20 mouse cellular contexts compared by ENCODE assay signal in the genomic region with DNA sequence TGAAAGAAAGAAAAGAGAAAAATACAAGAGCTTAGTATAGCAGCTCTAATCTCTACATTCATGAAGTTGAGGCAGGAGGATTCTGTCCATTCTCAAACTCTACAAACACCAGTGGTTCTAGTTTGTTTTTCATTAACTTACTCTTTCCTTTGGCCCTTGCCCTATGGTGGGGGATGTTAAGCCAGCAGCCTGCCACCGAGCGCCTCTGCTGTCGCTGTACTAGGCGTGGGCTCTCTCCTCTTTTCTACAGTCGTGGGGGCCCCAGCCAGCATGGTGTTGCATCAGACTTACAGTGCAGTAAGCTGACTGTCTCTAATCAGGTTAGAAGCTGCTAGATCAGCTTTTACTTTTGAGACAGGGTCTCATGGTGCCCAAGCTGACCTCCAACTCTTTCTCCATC. TPM values are rescaled to one million over a fixed set of nuclear protein-coding genes. Genes with fewer than 3 reads are reported as not detected.
DNase-seq lines count a peak whose midpoint lies in the region; ATAC-seq and TF ChIP-seq lines count a peak whose summit lies in the region.
"Had no signal": no experiment of that assay in that cellular context is flagged by ENCODE, and none has a peak within 500 bp of the region (broad histone marks: within the 10 kb centered on the region; RNA-seq: fewer than 3 reads in every experiment).

No protein-coding gene starts in this region.

- H3K4me2 ChIP-seq in kidney, embryonic 15.5 days = no peak overlapping the region
- peak overlapping the region; percentile 69 for H3K4me2 ChIP-seq in liver, embryonic 11.5 days
- H3K4me2 ChIP-seq: forebrain, embryonic 12.5 days; limb, embryonic 15.5 days; midbrain, embryonic 12.5 days; neural tube, embryonic 15.5 days had no signal

- no peak for TF ChIP-seq EP300 in MEL (IDR thresholded peaks at IDR 0.05; ENCODE audit: low read depth in 1 of 2, low read length in 2 of 2)

- WGBS in kidney, embryonic 15.5 days = 81% methylated on average over 5 of the region's 5 CpGs
- WGBS in liver, embryonic 11.5 days = 53% methylated on average over 5 of the region's 5 CpGs

- DNase-seq in gastrocnemius, adult 2 months = no peak
- DNase-seq in gastrocnemius, adult 18-20 months (ENCODE audit: low spot score) = no peak
- no peak for DNase-seq in kidney, adult 18-20 months
- DNase-seq in MEL (ENCODE audit: low read depth, low spot score) = no peak
- no peak for DNase-seq in liver, embryonic 11.5 days (ENCODE audit: low spot score)
- DNase-seq: adrenal gland, postnatal 25 days; cerebellum, adult 2 months; heart, postnatal 10 days; layer of hippocampus, postnatal 36 days; right cerebral cortex, postnatal 4 days; thymus, postnatal 14 days had no signal

- peak overlapping the region; percentile 88 for H3K27ac ChIP-seq in gastrocnemius, adult 2 months
- H3K27ac ChIP-seq in kidney, embryonic 15.5 days = peak overlapping the region; percentile 46; the same call in 1 of the 2 replicates
- H3K27ac ChIP-seq in MEL (ENCODE audit: control insufficient read depth, low read depth, low read length) = peak overlapping the region; percentile 98
- peak overlapping the region; percentile 100 for H3K27ac ChIP-seq in liver, embryonic 11.5 days (ENCODE audit: low read depth, low read length)
- H3K27ac ChIP-seq: forebrain, embryonic 12.5 days; limb, embryonic 15.5 days; midbrain, embryonic 12.5 days; neural tube, embryonic 15.5 days had no signal

- no peak for TF ChIP-seq CTCF in gastrocnemius, adult 2 months (IDR thresholded peaks at IDR 0.05)
- TF ChIP-seq CTCF in MEL (IDR thresholded peaks at IDR 0.05 in 2 of 3, conservative IDR thresholded peaks at IDR 0.05 in 1 of 3; ENCODE audit: control insufficient read depth in 1 of 3, insufficient read depth in 1 of 3, low read depth in 2 of 3, low read length in 3 of 3, poor library complexity in 1 of 3, severe bottlenecking in 1 of 3) = no peak

- no peak for TF ChIP-seq POLR2A in MEL (IDR thresholded peaks at IDR 0.05; ENCODE audit: control insufficient read depth in 1 of 2, insufficient read depth in 1 of 2, low read depth in 1 of 2, low read length in 2 of 2, poor library complexity in 1 of 2)

- no peaks in the 10 kb centered on the region for H3K9me3 ChIP-seq in kidney, embryonic 15.5 days (replicated peaks)
- H3K9me3 ChIP-seq in MEL (replicated peaks; ENCODE audit: insufficient read depth, low read length) = no peaks in the 10 kb centered on the region
- H3K9me3 ChIP-seq in liver, embryonic 11.5 days (ENCODE audit: control insufficient read depth, low read length) = no peaks in the 10 kb centered on the region
- H3K9me3 ChIP-seq: forebrain, embryonic 12.5 days; limb, embryonic 15.5 days; midbrain, embryonic 12.5 days; neural tube, embryonic 15.5 days had no signal

- H3K9ac ChIP-seq in kidney, embryonic 15.5 days = no peak overlapping the region
- peak overlapping the region; percentile 37 for H3K9ac ChIP-seq in MEL (ENCODE audit: control insufficient read depth, low read depth, low read length, poor library complexity, severe bottlenecking)
- H3K9ac ChIP-seq in liver, embryonic 11.5 days (ENCODE audit: low read depth, low read length) = peak overlapping the region; percentile 41
- H3K9ac ChIP-seq: forebrain, embryonic 12.5 days; limb, embryonic 15.5 days; midbrain, embryonic 12.5 days; neural tube, embryonic 15.5 days had no signal

- intact Hi-C loops in gastrocnemius, adult 2 months (cut with DNase I) = no loop called here

- ATAC-seq in kidney, embryonic 15.5 days (replicated peaks; ENCODE audit: low FRiP score) = no peak
- ATAC-seq in liver, embryonic 11.5 days (replicated peaks; ENCODE audit: low FRiP score) = no peak
- ATAC-seq in megakaryocyte-erythroid progenitor cell, adult 5-6 weeks (replicated peaks; ENCODE audit: low FRiP score, low TSS enrichment, poor library complexity, severe bottlenecking) = no peak
- no peak for ATAC-seq in monocyte, adult 5-6 weeks (replicated peaks; ENCODE audit: insufficient number of reproducible peaks, low FRiP score, low TSS enrichment, poor library complexity, severe bottlenecking)
- ATAC-seq: hindbrain, embryonic 16.5 days had no signal

- H3K4me3 ChIP-seq in gastrocnemius, adult 2 months = no peak overlapping the region; the same call in none of the 2 replicates
- H3K4me3 ChIP-seq in kidney, embryonic 15.5 days (replicated peaks) = no peak overlapping the region
- no peak overlapping the region for H3K4me3 ChIP-seq in MEL (ENCODE audit: control insufficient read depth in 1 of 2, insufficient read depth in 1 of 2, low read depth in 2 of 2, low read length in 2 of 2)
- no peak overlapping the region for H3K4me3 ChIP-seq in liver, embryonic 11.5 days (ENCODE audit: low read depth, low read length)
- H3K4me3 ChIP-seq: forebrain, embryonic 12.5 days; limb, embryonic 15.5 days; midbrain, embryonic 12.5 days; myocyte; neural tube, embryonic 15.5 days had no signal

- no peaks in the 10 kb centered on the region for H3K27me3 ChIP-seq in kidney, embryonic 15.5 days
- H3K27me3 ChIP-seq in MEL (ENCODE audit: control insufficient read depth in 1 of 2, insufficient read depth in 2 of 2, low read length in 2 of 2) = no peaks in the 10 kb centered on the region
- no peaks in the 10 kb centered on the region for H3K27me3 ChIP-seq in liver, embryonic 11.5 days (replicated peaks; ENCODE audit: control insufficient read depth, insufficient read depth, low read length)
- H3K27me3 ChIP-seq: forebrain, embryonic 12.5 days; limb, embryonic 15.5 days; midbrain, embryonic 12.5 days; neural tube, embryonic 15.5 days had no signal

- peaks cover 53% of the 10 kb centered on the region for H3K4me1 ChIP-seq in kidney, embryonic 15.5 days
- peaks cover 39 to 59% of the 10 kb centered on the region in 2 experiments for H3K4me1 ChIP-seq in MEL (ENCODE audit: control insufficient read depth in 1 of 2, insufficient read depth in 2 of 2, low read length in 2 of 2)
- H3K4me1 ChIP-seq in liver, embryonic 11.5 days (replicated peaks; ENCODE audit: control insufficient read depth, insufficient read depth, low read length) = peaks cover 97% of the 10 kb centered on the region

- no peak for TF ChIP-seq RAD21 in MEL (IDR thresholded peaks at IDR 0.05; ENCODE audit: low read depth, low read length)

- peaks cover 71% of the 10 kb centered on the region for H3K36me3 ChIP-seq in kidney, embryonic 15.5 days
- H3K36me3 ChIP-seq in MEL (ENCODE audit: control insufficient read depth in 1 of 2, insufficient read depth in 2 of 2, low read length in 2 of 2) = peaks cover 15 to 55% of the 10 kb centered on the region in 2 experiments
- peaks cover 26% of the 10 kb centered on the region for H3K36me3 ChIP-seq in liver, embryonic 11.5 days (ENCODE audit: control insufficient read depth, insufficient read depth, low read length)

- peaks cover 29% of the 10 kb centered on the region for H3K79me2 ChIP-seq in MEL (ENCODE audit: control insufficient read depth, insufficient read depth, low read length, poor library complexity)

RNA-seq across cellular contexts. Expression of a gene that starts 6.5 kb away (rescaled TPM):
- 10 to 100 TPM; 28.4 to 32.3 TPM for total RNA-seq in gastrocnemius, adult 2 months (2021)
- 10 to 100 TPM; 30.2 to 40.3 TPM for total RNA-seq in gastrocnemius, adult 18-20 months (2021)
- 67.8 and 81.8 TPM in 2 replicates for polyA plus RNA-seq in kidney, embryonic 15.5 days (2015; fragmentation: Nextera tagmentation; extraction: Ambion mirVana)
- total RNA-seq in MEL (2012; rRNA removed) = 57.8 and 65.9 TPM in 2 replicates
- polyA plus RNA-seq in MEL (2012; ENCODE audit: insufficient read depth in 1 of 2, insufficient read length in 2 of 2, low read depth in 1 of 2, low replicate concordance in 2 of 2, missing spikeins in 1 of 2) = 100 to 1,000 TPM in 1 of 2 experiments, not detected in 1; 105 TPM
- 96.5 and 105 TPM in 2 replicates for polyA plus RNA-seq in liver, embryonic 11.5 days (2014; fragmentation: Nextera tagmentation; extraction: Ambion mirVana)
- total RNA-seq in megakaryocyte-erythroid progenitor cell, adult 5-6 weeks (2014; fragmentation: Nextera tagmentation) = 50.0 and 60.7 TPM in 2 replicates
- total RNA-seq in megakaryocyte-erythroid progenitor cell, adult 5-6 weeks (2017) = 26.7 and 62.5 TPM in 2 replicates
- 40.8 to 62.5 TPM (median 59.6 TPM) in 3 replicates for total RNA-seq in monocyte, adult 5-6 weeks (2017)

RNA-seq across cellular contexts. Expression of a gene that starts 23.3 kb away (rescaled TPM):
- total RNA-seq in gastrocnemius, adult 2 months (2021) = 1 to 10 TPM; 6.0 to 6.4 TPM
- total RNA-seq in gastrocnemius, adult 18-20 months (2021) = 1 to 10 TPM; 6.4 to 8.8 TPM
- 0.78 and 1.0 TPM in 2 replicates for polyA plus RNA-seq in kidney, embryonic 15.5 days (2015; fragmentation: Nextera tagmentation; extraction: Ambion mirVana)
- 2.0 and 2.6 TPM in 2 replicates for total RNA-seq in MEL (2012; rRNA removed)
- polyA plus RNA-seq in MEL (2012; ENCODE audit: insufficient read depth in 1 of 2, insufficient read length in 2 of 2, low read depth in 1 of 2, low replicate concordance in 2 of 2, missing spikeins in 1 of 2) = 1 to 10 TPM in 1 of 2 experiments, not detected in 1; 4.5 TPM
- 0.26 and 1.2 TPM in 2 replicates for polyA plus RNA-seq in liver, embryonic 11.5 days (2014; fragmentation: Nextera tagmentation; extraction: Ambion mirVana)
- 3.4 and 4.4 TPM in 2 replicates for total RNA-seq in megakaryocyte-erythroid progenitor cell, adult 5-6 weeks (2014; fragmentation: Nextera tagmentation)
- 3.1 and 3.7 TPM in 2 replicates for total RNA-seq in megakaryocyte-erythroid progenitor cell, adult 5-6 weeks (2017)
- total RNA-seq in monocyte, adult 5-6 weeks (2017) = 1.9 to 4.3 TPM (median 2.2 TPM) in 3 replicates

RNA-seq across cellular contexts. Expression of a gene that starts 41.5 kb away (rescaled TPM):
- 10 to 100 TPM; 18.4 to 19.0 TPM for total RNA-seq in gastrocnemius, adult 2 months (2021)
- total RNA-seq in gastrocnemius, adult 18-20 months (2021) = 10 to 100 TPM; 16.7 to 20.0 TPM
- 9.8 and 12.1 TPM in 2 replicates for polyA plus RNA-seq in kidney, embryonic 15.5 days (2015; fragmentation: Nextera tagmentation; extraction: Ambion mirVana)
- 7.9 and 10.6 TPM in 2 replicates for total RNA-seq in MEL (2012; rRNA removed)
- 10 to 100 TPM in 1 of 2 experiments, not detected in 1; 21.7 TPM for polyA plus RNA-seq in MEL (2012; ENCODE audit: insufficient read depth in 1 of 2, insufficient read length in 2 of 2, low read depth in 1 of 2, low replicate concordance in 2 of 2, missing spikeins in 1 of 2)
- polyA plus RNA-seq in liver, embryonic 11.5 days (2014; fragmentation: Nextera tagmentation; extraction: Ambion mirVana) = 10.4 and 13.5 TPM in 2 replicates
- total RNA-seq in megakaryocyte-erythroid progenitor cell, adult 5-6 weeks (2014; fragmentation: Nextera tagmentation) = 22.6 and 30.2 TPM in 2 replicates
- total RNA-seq in megakaryocyte-erythroid progenitor cell, adult 5-6 weeks (2017) = 5.8 and 11.8 TPM in 2 replicates
- 32.7 to 41.0 TPM (median 33.2 TPM) in 3 replicates for total RNA-seq in monocyte, adult 5-6 weeks (2017)

RNA-seq across cellular contexts. Expression of a gene that starts 47.3 kb away (rescaled TPM):
- 10 to 100 TPM; 35.6 to 37.7 TPM for total RNA-seq in gastrocnemius, adult 2 months (2021)
- total RNA-seq in gastrocnemius, adult 18-20 months (2021) = 10 to 100 TPM; 34.9 to 38.2 TPM
- 22.9 and 27.6 TPM in 2 replicates for polyA plus RNA-seq in kidney, embryonic 15.5 days (2015; fragmentation: Nextera tagmentation; extraction: Ambion mirVana)
- 10.4 and 14.7 TPM in 2 replicates for total RNA-seq in MEL (2012; rRNA removed)
- polyA plus RNA-seq in MEL (2012; ENCODE audit: insufficient read depth in 1 of 2, insufficient read length in 2 of 2, low read depth in 1 of 2, low replicate concordance in 2 of 2, missing spikeins in 1 of 2) = 10 to 100 TPM in 1 of 2 experiments, not detected in 1; 15.6 TPM
- 10.5 and 12.0 TPM in 2 replicates for polyA plus RNA-seq in liver, embryonic 11.5 days (2014; fragmentation: Nextera tagmentation; extraction: Ambion mirVana)
- total RNA-seq in megakaryocyte-erythroid progenitor cell, adult 5-6 weeks (2014; fragmentation: Nextera tagmentation) = 10.9 and 24.0 TPM in 2 replicates
- 8.6 and 10.3 TPM in 2 replicates for total RNA-seq in megakaryocyte-erythroid progenitor cell, adult 5-6 weeks (2017)
- total RNA-seq in monocyte, adult 5-6 weeks (2017) = 15.6 to 22.7 TPM (median 18.0 TPM) in 3 replicates

RNA-seq across cellular contexts. Expression of a gene that starts 51.8 kb away (rescaled TPM):
- 1 to 10 TPM; 7.0 to 7.8 TPM for total RNA-seq in gastrocnemius, adult 2 months (2021)
- total RNA-seq in gastrocnemius, adult 18-20 months (2021) = 1 to 10 TPM; 6.2 to 6.9 TPM
- 82.1 and 91.8 TPM in 2 replicates for polyA plus RNA-seq in kidney, embryonic 15.5 days (2015; fragmentation: Nextera tagmentation; extraction: Ambion mirVana)
- 37.7 and 39.4 TPM in 2 replicates for total RNA-seq in MEL (2012; rRNA removed)
- 100 to 1,000 TPM in 1 of 2 experiments, not detected in 1; 132 TPM for polyA plus RNA-seq in MEL (2012; ENCODE audit: insufficient read depth in 1 of 2, insufficient read length in 2 of 2, low read depth in 1 of 2, low replicate concordance in 2 of 2, missing spikeins in 1 of 2)
- 53.8 and 59.7 TPM in 2 replicates for polyA plus RNA-seq in liver, embryonic 11.5 days (2014; fragmentation: Nextera tagmentation; extraction: Ambion mirVana)
- total RNA-seq in megakaryocyte-erythroid progenitor cell, adult 5-6 weeks (2014; fragmentation: Nextera tagmentation) = 39.8 and 56.2 TPM in 2 replicates
- 17.8 and 19.8 TPM in 2 replicates for total RNA-seq in megakaryocyte-erythroid progenitor cell, adult 5-6 weeks (2017)
- total RNA-seq in monocyte, adult 5-6 weeks (2017) = 14.1 to 22.5 TPM (median 17.8 TPM) in 3 replicates

Comparison
In these comparisons a context has a peak if more than half of its experiments do, and no peak if none do; other contexts are left out.
1. H3K27ac ChIP-seq: peak in every context shown above with its lines; median percentile 100 in liver, embryonic 11.5 days; 98 in MEL; 88 in gastrocnemius, adult 2 months; 46 in kidney, embryonic 15.5 days.